Mouse (Mus musculus): ENCODE measurements at regions not wholly inside any gene's neighbourhood (a gene's known extent, or its start where the extent isn't known, plus 50 kb on each side); places are given as distances from the start of the nearest gene placed in this dataset.

- dilution Hi-C loops (cut with MboI; ENCODE audit: extremely low pct_ligation_motif_present, extremely low pct_unique_long_range_greater_than_20kb, low sequenced_read_pairs) = no loop called here
Measured at GRCm38 (mm10) chr13:28653362-28653761, 300.2 kb downstream of the Sox4 start.

DNA sequence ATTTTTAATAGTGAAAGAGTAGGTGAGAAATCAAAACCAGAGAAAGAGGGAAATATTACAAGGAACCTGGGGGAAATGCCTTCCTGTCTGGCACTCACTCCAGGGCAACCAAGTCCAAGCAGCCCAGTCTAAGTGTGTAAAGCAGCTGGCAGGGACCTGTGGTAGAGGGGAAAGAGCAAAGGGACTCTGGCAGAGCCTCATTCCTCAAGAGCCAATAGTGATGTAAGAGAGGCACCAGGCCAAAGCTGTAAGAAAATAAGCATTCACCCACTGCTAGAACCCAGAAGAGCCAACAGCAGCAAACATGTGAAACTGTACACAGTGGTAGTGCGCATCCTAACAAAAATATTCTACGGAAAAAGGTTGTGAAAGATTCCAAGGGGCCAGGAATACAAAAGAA lies 301.7 kb downstream of the Sox4 start:
- no peaks in the 10 kb centered on the region for H3K27me3 ChIP-seq (replicated peaks)
- in situ Hi-C loops (cut with MboI; ENCODE audit: low pct_ligation_motif_present, low pct_unique_long_range_greater_than_20kb, low sequenced_read_pairs) (no loop called here), dilution Hi-C loops (cut with MboI; ENCODE audit: extremely low pct_ligation_motif_present, extremely low pct_unique_long_range_greater_than_20kb, low sequenced_read_pairs) (no loop called here)
- no peak overlapping the region for H3K27ac ChIP-seq (ENCODE audit: insufficient read depth, low read depth)
- H3K79me2 ChIP-seq (replicated peaks; ENCODE audit: control insufficient read depth, extremely low read depth, insufficient read depth, poor library complexity, severe bottlenecking) = no peaks in the 10 kb centered on the region
- H3K9ac ChIP-seq (ENCODE audit: insufficient read depth, low read depth) = no peak overlapping the region
- no peak overlapping the region for H3K4me2 ChIP-seq (ENCODE audit: insufficient read depth, low read depth, poor library complexity, severe bottlenecking)
- no peak overlapping the region for H3K4me3 ChIP-seq (replicated peaks in 1 of 3; ENCODE audit: low read depth in 2 of 3, low read length in 2 of 3, poor library complexity in 1 of 3)
- no peaks in the 10 kb centered on the region for H3K9me3 ChIP-seq (replicated peaks; ENCODE audit: low read length)
- H3K36me3 ChIP-seq (replicated peaks in 1 of 2; ENCODE audit: control insufficient read depth in 1 of 2, insufficient read depth in 1 of 2, low read length in 1 of 2) = no peaks in the 10 kb centered on the region
- H3K4me1 ChIP-seq (ENCODE audit: control insufficient read depth in 1 of 2, insufficient read depth in 2 of 2) = no peaks in the 10 kb centered on the region
- no peak for TF ChIP-seq IRF4 (IDR thresholded peaks at IDR 0.05; ENCODE audit: low read depth, low read length)
- no peak for TF ChIP-seq GABPA (IDR thresholded peaks at IDR 0.05; ENCODE audit: insufficient replicate concordance, low read depth, low read length)
- TF ChIP-seq ELF1 (IDR thresholded peaks at IDR 0.05; ENCODE audit: low read depth, low read length) = no peak
- TF ChIP-seq SMC3 (IDR thresholded peaks at IDR 0.05; ENCODE audit: low read depth, low read length) = no peak
- TF ChIP-seq NRF1 (IDR thresholded peaks at IDR 0.05; ENCODE audit: low read depth, low read length) = no peak
- no peak for TF ChIP-seq KAT2A (IDR thresholded peaks at IDR 0.05; ENCODE audit: insufficient replicate concordance, low read length)
- no peak for TF ChIP-seq USF2 (conservative IDR thresholded peaks at IDR 0.05; ENCODE audit: low read depth, low read length)
- TF ChIP-seq CTCF (conservative IDR thresholded peaks at IDR 0.05 in 1 of 2, IDR thresholded peaks at IDR 0.05 in 1 of 2; ENCODE audit: low read depth in 2 of 2, low read length in 2 of 2) = no peak
- no peak for DNase-seq (ENCODE audit: extremely low read depth)

More at GRCm38 (mm10) chr13:28653362-28653761, 300.2 kb downstream of the Sox4 start:
- H3K4me2 ChIP-seq (ENCODE audit: insufficient read depth, low read depth, poor library complexity, severe bottlenecking) = no peak overlapping the region
- no peak overlapping the region for H3K4me3 ChIP-seq (replicated peaks in 1 of 3; ENCODE audit: low read depth in 2 of 3, low read length in 2 of 3, poor library complexity in 1 of 3)
- no peaks in the 10 kb centered on the region for H3K4me1 ChIP-seq (ENCODE audit: control insufficient read depth in 1 of 2, insufficient read depth in 2 of 2)
- in situ Hi-C loops (cut with MboI; ENCODE audit: low pct_ligation_motif_present, low pct_unique_long_range_greater_than_20kb, low sequenced_read_pairs) = no loop called here
- H3K27me3 ChIP-seq (replicated peaks) = no peaks in the 10 kb centered on the region
- H3K79me2 ChIP-seq (replicated peaks; ENCODE audit: control insufficient read depth, extremely low read depth, insufficient read depth, poor library complexity, severe bottlenecking) = no peaks in the 10 kb centered on the region
- H3K36me3 ChIP-seq (replicated peaks in 1 of 2; ENCODE audit: control insufficient read depth in 1 of 2, insufficient read depth in 1 of 2, low read length in 1 of 2) = no peaks in the 10 kb centered on the region
- H3K9me3 ChIP-seq (replicated peaks; ENCODE audit: low read length) = no peaks in the 10 kb centered on the region
- H3K9ac ChIP-seq (ENCODE audit: insufficient read depth, low read depth) = no peak overlapping the region
- no peak for DNase-seq (ENCODE audit: extremely low read depth)
- TF ChIP-seq BHLHE40 (IDR thresholded peaks at IDR 0.05; ENCODE audit: low read depth, low read length) (no peak), NRF1 (IDR thresholded peaks at IDR 0.05; ENCODE audit: low read depth, low read length) (no peak), RAD21 (IDR thresholded peaks at IDR 0.05; ENCODE audit: low read depth, low read length) (no peak), CHD1 (IDR thresholded peaks at IDR 0.05; ENCODE audit: low read depth, low read length) (no peak), UBTF (IDR thresholded peaks at IDR 0.05; ENCODE audit: low read depth, low read length) (no peak), KAT2A (IDR thresholded peaks at IDR 0.05; ENCODE audit: insufficient replicate concordance, low read length) (no peak), MAFK (IDR thresholded peaks at IDR 0.05; ENCODE audit: insufficient replicate concordance, low read length) (no peak), SIN3A (IDR thresholded peaks at IDR 0.05; ENCODE audit: low read length) (no peak), NELFE (IDR thresholded peaks at IDR 0.05; ENCODE audit: low read depth, low read length) (no peak), SMC3 (IDR thresholded peaks at IDR 0.05; ENCODE audit: low read depth, low read length) (no peak), JUN (IDR thresholded peaks at IDR 0.05; ENCODE audit: insufficient read depth, low read depth, low read length) (no peak), POLR2AphosphoS2 (IDR thresholded peaks at IDR 0.05; ENCODE audit: low read depth, low read length) (no peak), MXI1 (IDR thresholded peaks at IDR 0.05; ENCODE audit: low read depth, low read length) (no peak), ZMIZ1 (IDR thresholded peaks at IDR 0.05; ENCODE audit: low read depth, low read length) (no peak), MAX (IDR thresholded peaks at IDR 0.05; ENCODE audit: low read length) (no peak), ZKSCAN1 (IDR thresholded peaks at IDR 0.05; ENCODE audit: borderline replicate concordance, low read depth, low read length) (no peak), RCOR1 (conservative IDR thresholded peaks at IDR 0.05; ENCODE audit: low read depth, low read length) (no peak)
- H3K27ac ChIP-seq (ENCODE audit: insufficient read depth, low read depth) = no peak overlapping the region

Data from CH12.LX (cell line).